10 mouse cellular contexts compared by ENCODE assay signal in the genomic region with DNA sequence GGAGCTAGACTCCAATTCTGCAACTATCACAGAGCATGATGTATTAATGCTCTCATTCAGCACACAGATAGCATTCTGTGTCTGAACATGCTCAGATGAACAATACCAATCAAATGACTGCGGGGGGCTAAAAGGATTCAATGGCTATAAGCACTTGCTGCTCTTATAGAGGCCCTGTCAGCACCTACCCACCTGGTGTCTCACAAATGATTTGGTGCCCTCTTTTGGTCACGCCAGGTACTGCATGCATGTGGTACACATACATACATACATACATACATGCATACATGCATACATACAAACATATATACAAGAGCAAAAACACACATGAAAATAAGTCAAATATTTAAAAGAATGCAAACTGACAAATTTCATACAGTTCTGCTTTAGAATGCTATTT.
DNase-seq lines count a peak whose midpoint lies in the region; ATAC-seq and TF ChIP-seq lines count a peak whose summit lies in the region.
"Had no signal": no experiment of that assay in that cellular context is flagged by ENCODE, and none has a peak within 500 bp of the region (broad histone marks: within the 10 kb centered on the region; RNA-seq: fewer than 3 reads in every experiment).

No protein-coding gene starts in this region.

- no peak overlapping the region for H3K4me3 ChIP-seq in hindbrain, embryonic 11.5 days (ENCODE audit: low read depth, low read length)
- H3K4me3 ChIP-seq in hindbrain, embryonic 16.5 days (ENCODE audit: low read length), result no peak overlapping the region
- H3K4me3 ChIP-seq in thymus, adult 2 months (ENCODE audit: control insufficient read depth, insufficient read depth, low read length), result no peak overlapping the region
- H3K4me3 ChIP-seq: kidney, embryonic 15.5 days; liver, embryonic 13.5 days had no signal

- H3K9me3 ChIP-seq in hindbrain, embryonic 11.5 days (ENCODE audit: control insufficient read depth, low read length), result no peaks in the 10 kb centered on the region
- H3K9me3 ChIP-seq in hindbrain, embryonic 16.5 days (ENCODE audit: control insufficient read depth, low read length), result peaks cover 2% of the 10 kb centered on the region; the same call in 1 of the 2 replicates
- H3K9me3 ChIP-seq: kidney, embryonic 15.5 days had no signal

- no peak overlapping the region for H3K27ac ChIP-seq in hindbrain, embryonic 11.5 days (ENCODE audit: low read depth, low read length)
- no peak overlapping the region for H3K27ac ChIP-seq in hindbrain, embryonic 16.5 days (ENCODE audit: low read depth, low read length)
- no peak overlapping the region for H3K27ac ChIP-seq in thymus, adult 2 months (ENCODE audit: control insufficient read depth, insufficient read depth, low read length)
- H3K27ac ChIP-seq: kidney, embryonic 15.5 days; liver, embryonic 13.5 days had no signal

- no peaks in the 10 kb centered on the region for H3K36me3 ChIP-seq in hindbrain, embryonic 11.5 days (ENCODE audit: control insufficient read depth, insufficient read depth, low read length)
- H3K36me3 ChIP-seq in hindbrain, embryonic 16.5 days (ENCODE audit: control insufficient read depth, insufficient read depth, low read length), result no peaks in the 10 kb centered on the region
- H3K36me3 ChIP-seq in thymus, adult 2 months (ENCODE audit: control insufficient read depth, insufficient read depth, low read length), result no peaks in the 10 kb centered on the region
- H3K36me3 ChIP-seq: kidney, embryonic 15.5 days; liver, embryonic 13.5 days had no signal

- H3K4me2 ChIP-seq in hindbrain, embryonic 11.5 days (replicated peaks; ENCODE audit: low read depth, low read length), result no peak overlapping the region
- no peak overlapping the region for H3K4me2 ChIP-seq in hindbrain, embryonic 16.5 days (ENCODE audit: low read length)
- H3K4me2 ChIP-seq: kidney, embryonic 15.5 days; liver, embryonic 13.5 days had no signal

- no peak overlapping the region for H3K9ac ChIP-seq in hindbrain, embryonic 11.5 days (ENCODE audit: low read depth, low read length)
- no peak overlapping the region for H3K9ac ChIP-seq in hindbrain, embryonic 16.5 days (ENCODE audit: low read depth, low read length)
- H3K9ac ChIP-seq: kidney, embryonic 15.5 days; liver, embryonic 13.5 days had no signal

- no peak for ATAC-seq in hindbrain, embryonic 11.5 days (ENCODE audit: low FRiP score)
- no peak for ATAC-seq in hindbrain, embryonic 16.5 days
- no peak for ATAC-seq in frontal cortex, adult (ENCODE audit: low TSS enrichment)

- no peaks in the 10 kb centered on the region for H3K27me3 ChIP-seq in hindbrain, embryonic 11.5 days (ENCODE audit: control insufficient read depth, insufficient read depth, low read length)
- H3K27me3 ChIP-seq in hindbrain, embryonic 16.5 days (replicated peaks; ENCODE audit: control insufficient read depth, insufficient read depth, low read length), result no peaks in the 10 kb centered on the region
- no peaks in the 10 kb centered on the region for H3K27me3 ChIP-seq in thymus, adult 2 months (ENCODE audit: control insufficient read depth, insufficient read depth, low read length)
- H3K27me3 ChIP-seq: liver, embryonic 13.5 days had no signal

- no peak for TF ChIP-seq POLR2A in thymus, adult 2 months (IDR thresholded peaks at IDR 0.05; ENCODE audit: control insufficient read depth, extremely low read depth, insufficient read depth, low read length, poor library complexity)

- WGBS in hindbrain, embryonic 11.5 days, result 90% methylated on average over 2 of the region's 2 CpGs
- WGBS in hindbrain, embryonic 16.5 days, result 98% methylated on average over 2 of the region's 2 CpGs
- 98% methylated on average over 2 of the region's 2 CpGs for WGBS in thymus, adult 2 months

- H3K4me1 ChIP-seq in hindbrain, embryonic 11.5 days (replicated peaks; ENCODE audit: control insufficient read depth, insufficient read depth, low read length), result no peaks in the 10 kb centered on the region
- no peaks in the 10 kb centered on the region for H3K4me1 ChIP-seq in hindbrain, embryonic 16.5 days (ENCODE audit: control insufficient read depth, insufficient read depth, low read depth, low read length)
- no peaks in the 10 kb centered on the region for H3K4me1 ChIP-seq in thymus, adult 2 months (replicated peaks; ENCODE audit: control insufficient read depth, insufficient read depth, low read length)
- H3K4me1 ChIP-seq: kidney, embryonic 15.5 days; liver, embryonic 13.5 days had no signal

- no peak for TF ChIP-seq CTCF in thymus, adult 2 months (IDR thresholded peaks at IDR 0.05; ENCODE audit: borderline replicate concordance, control insufficient read depth, extremely low read depth, insufficient read depth, low read length, poor library complexity)

- DNase-seq in hindbrain, embryonic 11.5 days (ENCODE audit: low spot score), result peak; percentile 15
- DNase-seq in thymus, adult 2 months, result peak; percentile 11
- no peak for DNase-seq in thymus, postnatal 0 days (ENCODE audit: low spot score)
- DNase-seq in c-Kit-positive CD71-positive TER-119-negative erythroid progenitor cells, embryonic 14.5 days (ENCODE audit: low read depth), result peak; percentile 40
- DNase-seq in urinary bladder, postnatal 14 days (ENCODE audit: low spot score), result no peak
- no peak for DNase-seq in ovary, adult 18-20 months (ENCODE audit: low spot score)
- DNase-seq: liver, embryonic 13.5 days had no signal

Comparison
In these comparisons a context has a peak if more than half of its experiments do, and no peak if none do; other contexts are left out.
1. DNase-seq: peak in hindbrain, embryonic 11.5 days (single experiment), thymus, adult 2 months (single experiment) and c-Kit-positive CD71-positive TER-119-negative erythroid progenitor cells, embryonic 14.5 days (single experiment); none in thymus, postnatal 0 days (single experiment), urinary bladder, postnatal 14 days (single experiment) and ovary, adult 18-20 months (single experiment).